Mouse (Mus musculus) heart, embryonic 12.5 days (tissue): ENCODE results near the gene Metrn. TPM values are rescaled to one million over a fixed set of nuclear protein-coding genes. Genes with fewer than 3 reads are reported as not detected.

Experiments used
- ATAC-seq: fragments of 200-750 bp; cut with Nextera tagmentation; 2 replicates; pipeline ENCODE4 v1.8.0; 2017; ENCODE audit warnings: moderate TSS enrichment, moderate library complexity; ENCODE audit not compliant: insufficient number of reproducible peaks, low FRiP score
- H3K27ac ChIP-seq: fragments of 300-500 bp; sonication (generic); 2 replicates; pipeline ENCODE4 v1.5.1; 2016; ENCODE audit warnings: mild to moderate bottlenecking, moderate library complexity; ENCODE audit not compliant: poor library complexity, severe bottlenecking
- H3K27me3 ChIP-seq: fragments of 300-500 bp; sonication (generic); replicated peaks from 2 replicates; pipeline ENCODE4 v1.6.1; 2016; ENCODE audit warnings: mild to moderate bottlenecking, moderate library complexity
- H3K36me3 ChIP-seq: fragments of 300-500 bp; sonication (generic); 2 replicates; pipeline ENCODE4 v1.6.1; 2016; ENCODE audit warnings: mild to moderate bottlenecking, moderate library complexity
- H3K4me1 ChIP-seq: fragments of 300-500 bp; sonication (generic); replicated peaks from 2 replicates; pipeline ENCODE4 v1.6.1; 2016; ENCODE audit warnings: mild to moderate bottlenecking
- H3K4me2 ChIP-seq: fragments of 300-500 bp; sonication (generic); 2 replicates; pipeline ENCODE4 v1.6.1; 2016; ENCODE audit warnings: mild to moderate bottlenecking, moderate library complexity
- H3K4me3 ChIP-seq: fragments of 300-500 bp; sonication (generic); 2 replicates; pipeline ENCODE4 v1.5.1; 2016; ENCODE audit warnings: mild to moderate bottlenecking
- H3K9ac ChIP-seq: fragments of 300-500 bp; sonication (generic); 2 replicates; pipeline ENCODE4 v1.6.1; 2016; ENCODE audit warnings: mild to moderate bottlenecking, moderate library complexity
- H3K9me3 ChIP-seq: fragments of 300-500 bp; sonication (generic); replicated peaks from 2 replicates; pipeline ENCODE4 v1.6.1; 2016; ENCODE audit warnings: mild to moderate bottlenecking, moderate library complexity
- WGBS: fragments of 180-500 bp; shearing (Covaris S2); methylation state at CpG from one replicate; pipeline ENCODE4 v1.1.7; 2016; 5-methylcytosine and 5-hydroxymethylcytosine counted together
- microRNA-seq: library from miRNA; unstranded; fragments of <30 nt; microRNA quantifications from one replicate; pipeline ENCODE4, GENCODE M21; 2017
- polyA plus RNA-seq: library from polyadenylated mRNA; unstranded; fragments of >200 nt; fragmentation: Nextera tagmentation; extraction: Ambion mirVana; gene quantifications from 2 replicates; pipeline ENCODE4 v1.2.1, GENCODE M21; 2016

Metrn gene
- polyA plus RNA-seq, 1 experiment from 2014 or later, result 30.9 TPM

GRCm38 (mm10) chr17:25743831-25744230, 53.1 kb downstream of the Metrn start:
- H3K27me3 ChIP-seq, result peaks cover 43% of the 10 kb centered on the region
- no peaks in the 10 kb centered on the region for H3K36me3 ChIP-seq
- H3K27ac ChIP-seq, result no peak overlapping the region
- H3K9ac ChIP-seq, result no peak overlapping the region
- no peak overlapping the region for H3K4me2 ChIP-seq
- no peak for ATAC-seq
- no peaks in the 10 kb centered on the region for H3K9me3 ChIP-seq
- 81% methylated on average over 9 of the region's 9 CpGs for WGBS
- H3K4me1 ChIP-seq, result no peaks in the 10 kb centered on the region
- H3K4me3 ChIP-seq, result no peak overlapping the region

Small RNA genes lying within 50 kb of the gene (microRNA-seq; reads per million reads assigned to microRNA genes)
- not detected for gene Gm25083
- not detected for gene Mir3082
- 1.2 reads per million for gene Mir6966

Other genes starting within 250 kb of the Metrn start
- 1.6 and 1.9 TPM in 2 replicates for gene Sox8, start 226.4 kb downstream of the Metrn start, polyA plus RNA-seq
- gene Lmf1, start 218.1 kb downstream of the Metrn start, polyA plus RNA-seq, result 34.6 and 35.3 TPM in 2 replicates
- 1.5 and 4.9 TPM in 2 replicates for gene Gng13, start 80.0 kb downstream of the Metrn start, polyA plus RNA-seq
- 22.4 and 23.0 TPM in 2 replicates for gene Chtf18, start 69.7 kb downstream of the Metrn start, polyA plus RNA-seq
- gene Rpusd1, start 69.5 kb downstream of the Metrn start, polyA plus RNA-seq, result 11.3 and 12.5 TPM in 2 replicates
- not detected in 2 replicates for gene Mslnl, start 61.1 kb downstream of the Metrn start, polyA plus RNA-seq
- 18.2 and 20.5 TPM in 2 replicates for gene Msln, start 42.8 kb downstream of the Metrn start, polyA plus RNA-seq
- 30.5 and 31.8 TPM in 2 replicates for gene Narfl, start 23.4 kb downstream of the Metrn start, polyA plus RNA-seq
- 50.5 and 53.2 TPM in 2 replicates for gene Haghl, start 11.5 kb downstream of the Metrn start, polyA plus RNA-seq
- 0.37 and 0.41 TPM in 2 replicates for gene Ccdc78, start 10.6 kb downstream of the Metrn start, polyA plus RNA-seq
- 67.3 and 68.2 TPM in 2 replicates for gene Fam173a, start 4.2 kb downstream of the Metrn start, polyA plus RNA-seq
- gene AC134908.4, start 1.5 kb downstream of the Metrn start, polyA plus RNA-seq, result 0.32 and 0.61 TPM in 2 replicates
- gene Fbxl16, start 11.9 kb upstream of the Metrn start, polyA plus RNA-seq, result 1.4 and 1.6 TPM in 2 replicates
- gene Wdr24, start 26.5 kb upstream of the Metrn start, polyA plus RNA-seq, result 15.5 and 17.0 TPM in 2 replicates
- 38.1 and 41.8 TPM in 2 replicates for gene Jmjd8, start 31.7 kb upstream of the Metrn start, polyA plus RNA-seq
- gene Stub1, start 36.3 kb upstream of the Metrn start, polyA plus RNA-seq, result 271 and 272 TPM in 2 replicates
- 1.6 and 2.4 TPM in 2 replicates for gene Rhbdl1, start 40.2 kb upstream of the Metrn start, polyA plus RNA-seq
- 1.3 and 1.6 TPM in 2 replicates for gene Gm20683, start 44.6 kb upstream of the Metrn start, polyA plus RNA-seq
- 24.0 and 24.9 TPM in 2 replicates for gene Rhot2, start 47.7 kb upstream of the Metrn start, polyA plus RNA-seq
- 18.4 and 20.1 TPM in 2 replicates for gene Wdr90, start 64.4 kb upstream of the Metrn start, polyA plus RNA-seq
- gene Mcrip2, start 71.6 kb upstream of the Metrn start, polyA plus RNA-seq, result 160 and 161 TPM in 2 replicates
- 31.3 and 36.1 TPM in 2 replicates for gene Mettl26, start 77.9 kb upstream of the Metrn start, polyA plus RNA-seq
- 0.19 and 0.40 TPM in 2 replicates for gene Wfikkn1, start 83.7 kb upstream of the Metrn start, polyA plus RNA-seq
- gene Rab40c, start 122.6 kb upstream of the Metrn start, polyA plus RNA-seq, result 17.1 and 18.1 TPM in 2 replicates
- 69.8 and 72.1 TPM in 2 replicates for gene Pigq, start 147.8 kb upstream of the Metrn start, polyA plus RNA-seq
- 0.36 and 1.2 TPM in 2 replicates for gene Nhlrc4, start 147.8 kb upstream of the Metrn start, polyA plus RNA-seq
- 0.08 and 0.17 TPM in 2 replicates for gene A930017K11Rik, start 155.4 kb upstream of the Metrn start, polyA plus RNA-seq
- gene Capn15, start 188.7 kb upstream of the Metrn start, polyA plus RNA-seq, result 16.9 and 18.0 TPM in 2 replicates